Mouse (Mus musculus) left cerebral cortex, adult 8-10 months (tissue): ENCODE measurements around the gene Rbm46. TPM values are rescaled to one million over a fixed set of nuclear protein-coding genes. Genes with fewer than 3 reads are reported as not detected.
A peak's percentile ranks its signal among the peaks of the same experiment; 100 is the strongest.

Experiments used
- DNase-seq, 2 experiments: peaks; one replicate each; pipeline ENCODE4 v3.0.0; 2022; ENCODE audit warnings: low spot score in 2 of 2
- total RNA-seq, 4 experiments: library from RNA; stranded (reverse); gene quantifications; 2 replicates each; pipeline ENCODE4 v1.2.4; 2022

Gene Rbm46
- under 1 TPM; 0.35 to 0.59 (median 0.46) TPM for total RNA-seq

GRCm38 (mm10) chr3:82876372-82876739, at the start of gene Rbm46:
Gene Rbm46, minus strand, starts transcription at chr3:82876483.
- peak; percentile 10 to 29 for DNase-seq

GRCm38 (mm10) chr3:82915632-82916031, 39.3 kb upstream of the Rbm46 start:
- no peak for DNase-seq

GRCm38 (mm10) chr3:82908671-82909070, 32.4 kb upstream of the Rbm46 start:
- no peak for DNase-seq

- no peak for DNase-seq
These were observed 28.1 kb upstream of the Rbm46 start for GRCm38 (mm10) chr3:82904211-82904908.

- DNase-seq = no peak
These were observed 27.4 kb upstream of the Rbm46 start, which contains the start of gene Lrat for GRCm38 (mm10) chr3:82903613-82904205. Gene Lrat, minus strand, starts transcription at chr3:82903973.

GRCm38 (mm10) chr3:82902757-82903612, 26.7 kb upstream of the Rbm46 start:
- no peak for DNase-seq

DNA sequence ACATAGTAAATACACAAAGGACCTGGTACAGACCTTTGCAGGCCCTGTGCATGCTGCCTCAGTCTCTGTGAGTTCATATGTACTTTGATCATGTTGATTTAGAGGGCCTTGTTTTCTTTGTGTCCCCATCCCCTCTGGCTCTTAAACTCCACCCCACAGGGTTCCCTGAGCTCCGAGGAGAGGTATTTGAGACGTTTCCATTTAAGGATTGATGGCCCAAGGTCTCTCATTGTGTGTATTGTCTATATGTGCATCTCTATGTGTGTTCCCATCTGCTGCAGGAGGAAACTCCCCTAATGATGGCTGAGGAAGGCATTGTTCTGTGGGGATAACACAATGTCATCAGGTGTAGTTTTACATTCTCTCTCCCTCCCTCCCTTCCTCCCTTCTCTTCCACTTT, 12.6 kb upstream of the Rbm46 start:
- DNase-seq = no peak

DNA sequence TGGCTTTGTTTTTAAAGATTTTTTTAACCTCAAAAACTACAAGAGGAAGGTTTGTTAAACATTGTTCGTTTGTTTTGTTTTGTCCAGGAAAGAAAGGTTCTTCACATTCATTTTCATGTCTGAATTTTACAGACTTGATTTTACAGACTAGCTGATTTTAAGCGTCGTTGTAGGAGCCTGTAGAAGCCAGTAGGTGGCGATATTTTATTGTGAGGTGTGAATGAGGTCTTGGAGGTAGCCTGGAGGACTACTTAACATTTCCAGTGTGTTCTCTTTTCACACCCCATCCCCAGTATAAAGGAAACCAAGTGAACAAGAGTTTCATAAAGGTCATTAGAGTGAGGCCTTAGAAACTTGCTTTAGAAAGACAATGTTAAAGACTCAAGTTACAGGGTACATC, 975 bp upstream of the Rbm46 start:
- no peak for DNase-seq

GRCm38 (mm10) chr3:82875671-82876371, 462 bp downstream of the Rbm46 start:
- no peak for DNase-seq

DNA sequence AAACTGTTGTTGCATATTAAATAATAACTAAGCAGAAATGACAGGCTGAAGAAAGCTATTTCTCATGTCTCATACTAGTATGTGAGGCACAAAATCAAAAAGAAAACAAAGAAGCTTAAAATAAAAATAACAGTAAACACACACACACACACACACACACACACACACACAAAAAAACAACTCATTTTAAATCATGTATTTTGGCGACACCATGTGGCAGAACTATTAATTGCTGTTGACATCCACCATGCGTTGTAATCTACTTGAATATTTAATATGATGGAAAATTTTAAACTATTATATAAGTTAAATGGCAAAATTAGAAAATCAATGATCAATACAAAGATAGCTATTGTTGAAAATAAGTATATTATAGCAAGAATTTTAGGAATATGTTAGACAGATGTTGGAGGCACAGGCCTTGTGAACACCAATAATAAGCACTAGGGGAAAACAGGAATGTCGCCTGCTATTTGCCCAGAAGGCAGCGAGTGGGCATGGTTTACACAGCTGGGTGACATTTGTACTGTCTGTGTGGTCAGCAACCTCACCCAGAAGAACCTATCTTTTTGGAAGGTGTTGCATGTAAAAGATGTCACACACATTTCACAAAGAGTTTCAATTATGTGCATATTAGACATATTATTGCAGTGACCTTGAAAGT, 18.7 kb downstream of the Rbm46 start:
- DNase-seq = no peak

- DNase-seq = no peak
These were observed 51.1 kb downstream of the Rbm46 start for GRCm38 (mm10) chr3:82825165-82825564.

DNA sequence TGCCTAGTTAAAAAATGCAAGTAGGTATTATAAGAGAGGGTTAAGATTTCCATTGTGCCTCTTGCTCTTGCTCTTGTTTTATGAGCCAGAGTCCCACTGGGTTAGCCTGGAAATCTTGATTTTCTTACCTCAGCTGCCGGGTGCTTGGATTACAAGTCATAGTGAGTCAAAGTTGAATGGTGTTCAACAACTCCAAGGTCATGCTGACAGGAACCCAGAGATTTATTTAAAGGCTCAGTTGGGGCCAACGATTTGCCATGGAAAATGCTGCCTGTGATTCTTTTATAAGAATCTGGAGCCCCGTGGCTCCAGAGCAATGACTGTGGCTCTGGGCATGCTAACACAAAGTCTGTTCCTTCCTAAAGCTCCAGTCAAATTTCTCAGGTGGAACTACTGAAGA, 64.4 kb downstream of the Rbm46 start:
- no peak for DNase-seq

- DNase-seq = no peak
These were observed 65.8 kb downstream of the Rbm46 start for GRCm38 (mm10) chr3:82810334-82811120.

- no peak for DNase-seq
These were observed 66.5 kb downstream of the Rbm46 start for GRCm38 (mm10) chr3:82809769-82810168.

DNA sequence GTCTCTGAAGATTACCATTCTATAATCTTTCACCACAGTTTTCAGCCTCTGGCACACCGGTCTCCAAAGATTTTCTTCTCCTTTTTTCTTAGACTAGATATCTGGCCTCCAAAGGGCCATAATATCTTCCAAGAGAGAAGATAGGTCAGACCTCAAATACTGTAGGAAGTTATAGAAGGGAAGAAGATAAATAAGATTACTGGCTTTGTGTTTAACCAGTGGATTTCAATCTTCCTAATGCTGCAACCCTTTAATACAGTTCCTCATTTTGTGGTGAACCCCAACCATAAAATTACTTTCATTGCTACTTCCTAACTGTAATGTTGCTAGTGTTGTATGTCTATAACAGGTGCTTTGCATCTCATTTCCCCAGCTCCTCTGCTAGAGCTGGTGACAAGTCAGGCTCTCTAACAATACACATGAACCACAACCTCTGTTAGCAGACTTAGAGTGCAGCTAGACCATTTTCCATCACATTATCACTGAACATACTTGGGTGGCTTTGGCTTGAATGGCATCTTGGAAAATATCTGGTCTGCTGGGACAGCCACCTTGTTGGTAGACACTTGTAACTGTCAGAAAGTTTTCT, 67.9 kb downstream of the Rbm46 start:
- DNase-seq = no peak

GRCm38 (mm10) chr3:82805291-82805690, 71.0 kb downstream of the Rbm46 start:
- DNase-seq = no peak

DNA sequence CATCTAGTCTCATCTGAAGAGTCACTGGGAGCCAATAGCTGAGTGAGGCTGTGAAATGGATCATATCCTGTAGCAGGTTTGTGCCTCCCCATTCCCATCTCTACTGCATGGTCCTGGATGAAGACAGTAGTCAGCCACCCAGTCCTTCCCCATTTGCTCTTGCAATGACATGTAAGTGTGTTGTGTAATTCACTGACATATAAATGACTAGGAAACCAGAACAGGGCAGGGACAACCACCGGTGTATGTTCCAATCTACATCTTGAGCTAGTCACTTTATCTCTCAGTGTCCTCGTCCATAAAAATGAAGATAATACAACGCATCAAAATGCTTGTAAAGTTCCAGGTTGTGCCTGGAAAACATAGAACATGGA, 75.8 kb downstream of the Rbm46 start:
- DNase-seq = no peak

DNA sequence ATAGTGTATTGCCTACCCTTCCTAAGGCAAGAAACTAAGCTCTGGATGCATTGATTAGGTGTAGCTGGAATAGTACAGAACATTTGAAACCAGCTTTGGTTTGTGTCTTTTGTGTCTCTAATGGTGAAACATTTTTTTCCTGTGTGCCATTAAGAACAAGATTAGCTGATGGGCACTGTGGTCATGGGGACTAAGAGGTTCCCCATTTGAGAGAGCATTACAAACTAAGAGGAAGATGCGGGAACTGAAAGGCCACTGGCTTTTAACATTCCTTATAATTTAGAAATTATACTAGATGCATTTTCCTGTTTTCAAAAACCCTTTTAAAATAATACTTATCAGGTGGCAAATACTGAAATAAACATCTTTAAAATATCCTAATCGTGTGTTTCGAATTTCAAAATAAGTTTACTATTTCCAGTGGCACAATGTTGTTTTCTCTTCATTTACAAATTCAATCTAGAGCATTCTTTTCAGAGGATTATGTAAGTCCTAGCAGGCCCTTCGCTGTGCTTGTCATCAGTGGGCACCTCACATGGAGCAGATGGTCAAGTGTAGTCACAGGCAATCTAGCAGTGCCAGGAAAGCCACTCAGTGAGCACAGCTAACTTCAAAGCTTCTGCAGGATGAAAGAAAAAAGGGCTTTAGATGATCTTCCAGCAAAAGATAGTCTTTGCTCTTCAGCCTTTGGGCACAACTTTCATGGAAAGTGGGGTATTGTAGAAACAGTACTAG, 76.4 kb downstream of the Rbm46 start:
- DNase-seq = peak in 1 of 2 experiments; percentile 25

- DNase-seq = no peak
These were observed 82.6 kb downstream of the Rbm46 start for GRCm38 (mm10) chr3:82793656-82794055.
